Mouse (Mus musculus): ENCODE measurements around the gene Cactin.

- TF ChIP-seq POLR2A (IDR thresholded peaks at IDR 0.05; ENCODE audit: insufficient read depth, low read length), result no peak
- TF ChIP-seq CTCF (IDR thresholded peaks at IDR 0.05; ENCODE audit: low read depth, low read length), result no peak
Measured at GRCm38 (mm10) chr10:81303761-81304160, 17.1 kb upstream of the Cactin start.

Data from ES-Bruce4 (cell line).